Mouse (Mus musculus): ENCODE measurements around the gene Ankef1.
A peak's percentile ranks its signal among the peaks of the same experiment; 100 is the strongest.

Ankef1 gene

GRCm38 (mm10) chr2:136501651-136502050 lies at the start of gene Ankef1:
Gene Ankef1 (plus strand): TSS chr2:136501910.
- no peak for DNase-seq (ENCODE audit: low spot score in 2 of 2)

DNA sequence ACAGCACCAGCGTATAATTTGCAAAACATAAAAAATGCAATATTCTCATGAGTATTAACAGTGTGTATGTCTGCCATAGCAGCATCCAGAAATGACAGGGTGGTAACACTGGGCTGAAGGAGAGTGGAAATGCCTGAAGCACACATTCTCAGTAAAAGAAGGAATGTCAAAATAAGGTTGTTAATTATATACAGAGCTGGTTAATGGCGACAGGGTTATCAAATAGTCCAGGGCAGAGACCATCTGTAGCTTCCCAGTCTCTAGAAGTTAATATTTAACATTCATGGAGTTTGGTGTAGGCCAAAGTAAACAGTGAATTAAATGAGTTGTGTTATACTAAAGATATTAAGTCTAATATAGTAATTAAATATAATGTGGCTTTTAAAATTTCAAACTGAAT lies 45.2 kb upstream of the Ankef1 start:
- DNase-seq (ENCODE audit: low spot score in 2 of 2): no peak

DNA sequence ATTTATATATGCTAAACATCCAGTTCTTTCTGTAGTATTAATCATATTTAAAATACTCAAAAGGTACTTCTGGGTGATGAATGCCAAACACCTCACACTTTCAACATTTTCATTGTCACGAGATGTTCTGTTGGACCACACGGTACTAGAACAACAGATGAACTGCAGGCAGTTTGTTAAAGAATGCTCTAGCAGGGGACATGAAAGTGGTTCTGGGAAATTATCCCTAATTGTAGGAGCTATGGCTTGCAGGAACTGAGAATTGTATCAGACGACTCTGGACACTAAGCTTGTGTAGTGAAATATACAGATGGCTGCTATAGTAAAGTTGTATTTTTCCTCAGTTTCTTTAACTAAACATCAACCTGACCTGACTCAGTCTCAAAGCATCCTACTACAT lies 44.8 kb upstream of the Ankef1 start:
- DNase-seq (ENCODE audit: low spot score in 2 of 2): no peak

GRCm38 (mm10) chr2:136477656-136478055 lies 24.1 kb upstream of the Ankef1 start:
- DNase-seq (ENCODE audit: low spot score in 2 of 2): no peak

GRCm38 (mm10) chr2:136482269-136482668 lies 19.4 kb upstream of the Ankef1 start:
- no peak for DNase-seq (ENCODE audit: low spot score in 2 of 2)

- no peak for DNase-seq (ENCODE audit: low spot score in 2 of 2)
These were observed 18.7 kb upstream of the Ankef1 start for GRCm38 (mm10) chr2:136483058-136483457.

GRCm38 (mm10) chr2:136484955-136485354 lies 16.8 kb upstream of the Ankef1 start:
- DNase-seq (ENCODE audit: low spot score in 2 of 2): no peak

DNA sequence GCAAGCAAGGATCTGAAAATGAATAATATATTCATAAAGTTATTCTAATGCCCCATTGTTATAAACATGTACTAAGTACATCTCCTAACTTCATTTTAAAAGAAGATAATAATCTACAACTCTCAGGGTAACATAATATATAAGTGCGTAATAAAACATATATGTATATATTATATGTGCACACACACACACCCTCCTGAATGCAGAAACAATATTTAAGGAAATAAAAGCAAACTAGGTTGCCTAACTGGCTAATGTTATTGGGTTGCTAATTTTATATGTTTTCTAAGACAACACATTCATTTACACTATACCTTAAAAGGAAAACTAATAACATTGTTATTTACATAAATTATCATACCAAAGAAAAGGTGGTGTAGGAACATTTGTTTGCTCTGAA lies 16.3 kb upstream of the Ankef1 start:
- no peak for DNase-seq (ENCODE audit: low spot score in 2 of 2)

GRCm38 (mm10) chr2:136485815-136486619 lies 15.7 kb upstream of the Ankef1 start:
- DNase-seq (ENCODE audit: low spot score in 2 of 2): peak in 1 of 2 experiments; percentile 27

DNA sequence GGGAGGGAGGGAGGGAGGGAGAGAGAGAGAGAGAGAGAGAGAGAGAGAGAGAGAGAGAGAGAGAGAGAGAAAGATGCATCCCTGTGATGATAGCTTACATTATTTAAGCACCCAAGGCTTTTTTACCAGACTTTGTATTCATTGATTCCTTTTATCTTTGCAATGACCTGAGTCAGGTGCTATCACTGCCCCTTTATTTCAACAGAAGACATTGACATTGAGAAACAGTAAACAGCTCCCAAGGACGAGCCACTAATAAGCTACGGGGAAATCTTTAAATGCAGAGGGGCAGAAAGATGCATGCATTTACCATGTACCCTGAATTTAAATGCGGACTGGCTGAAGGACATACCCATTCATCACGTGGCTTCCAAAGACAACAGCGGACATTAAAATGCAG lies 14.7 kb upstream of the Ankef1 start:
- DNase-seq (ENCODE audit: low spot score in 2 of 2): no peak

- no peak for DNase-seq (ENCODE audit: low spot score in 2 of 2)
These were observed 9.4 kb downstream of the Ankef1 start for GRCm38 (mm10) chr2:136511073-136511472.

GRCm38 (mm10) chr2:136511756-136512155 lies 10.0 kb downstream of the Ankef1 start:
- no peak for DNase-seq (ENCODE audit: low spot score in 2 of 2)

DNA sequence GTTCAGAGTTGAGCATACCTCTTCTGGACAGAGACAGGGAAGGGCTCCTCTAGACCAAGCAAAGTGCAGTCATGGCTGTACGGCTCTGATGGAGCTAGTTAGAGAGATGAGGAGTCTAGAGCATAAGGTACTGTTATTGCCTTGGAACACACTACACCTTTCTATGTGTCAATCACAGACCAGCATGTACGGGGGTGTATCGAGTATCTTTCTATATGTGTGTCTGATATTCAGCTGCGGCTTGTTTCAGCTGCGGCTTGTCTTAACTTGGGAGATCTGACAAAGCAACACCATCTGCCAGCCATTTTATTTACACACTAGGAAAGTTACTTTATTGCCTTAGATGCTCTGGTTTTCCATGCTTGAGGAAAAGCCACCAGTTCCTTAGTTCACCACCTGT lies 11.1 kb downstream of the Ankef1 start:
- no peak for DNase-seq (ENCODE audit: low spot score in 2 of 2)

GRCm38 (mm10) chr2:136513806-136514205 lies 12.1 kb downstream of the Ankef1 start:
- DNase-seq (ENCODE audit: low spot score in 2 of 2): no peak

DNA sequence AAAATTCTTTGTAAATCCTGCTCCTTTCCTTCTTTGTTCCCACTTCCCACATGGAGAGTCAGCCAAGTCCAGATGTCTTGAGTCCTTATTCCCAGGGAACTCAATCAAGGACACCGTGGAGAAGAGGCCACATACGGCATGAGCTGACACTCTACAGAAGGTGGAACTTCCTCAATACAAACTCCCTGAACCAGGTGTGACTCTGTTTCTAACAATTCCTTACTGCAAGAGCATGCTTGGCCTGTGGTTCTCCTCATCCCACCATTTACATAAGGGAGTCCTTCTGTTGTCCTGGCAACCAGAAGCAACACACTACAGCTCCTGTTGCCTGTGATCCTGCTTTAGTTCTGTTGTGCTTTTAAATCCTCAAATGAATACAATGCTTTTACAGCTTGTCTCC lies 13.8 kb downstream of the Ankef1 start:
- no peak for DNase-seq (ENCODE audit: low spot score in 2 of 2)

- DNase-seq (ENCODE audit: low spot score in 2 of 2): no peak
These were observed 27.2 kb downstream of the Ankef1 start for GRCm38 (mm10) chr2:136528937-136529336.

- DNase-seq (ENCODE audit: low spot score in 2 of 2): peak; percentile 80 to 83
These were observed 30.3 kb downstream of the Ankef1 start for GRCm38 (mm10) chr2:136532033-136532432.

GRCm38 (mm10) chr2:136558020-136558419 lies 56.3 kb downstream of the Ankef1 start:
- no peak for DNase-seq (ENCODE audit: low spot score in 2 of 2)

DNA sequence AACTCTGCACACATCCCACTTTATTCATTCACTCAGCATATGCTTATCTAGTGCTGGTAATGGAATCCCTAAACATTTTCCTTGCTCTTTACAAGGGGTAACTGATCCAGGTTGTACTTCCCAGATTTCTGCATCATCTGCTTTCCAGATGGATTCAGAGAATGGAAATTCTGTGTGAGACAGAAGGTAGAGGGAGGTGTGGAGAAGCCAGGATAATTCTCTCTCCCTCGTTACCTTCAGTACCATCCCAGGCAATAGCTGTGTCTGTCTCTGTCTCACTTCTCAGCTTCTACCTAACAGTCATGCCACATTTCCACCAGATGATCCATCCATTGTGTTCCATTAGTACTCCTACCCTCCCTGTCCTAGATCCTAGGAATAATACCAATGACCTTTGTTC lies 60.6 kb downstream of the Ankef1 start:
- no peak for DNase-seq (ENCODE audit: low spot score in 2 of 2)

DNA sequence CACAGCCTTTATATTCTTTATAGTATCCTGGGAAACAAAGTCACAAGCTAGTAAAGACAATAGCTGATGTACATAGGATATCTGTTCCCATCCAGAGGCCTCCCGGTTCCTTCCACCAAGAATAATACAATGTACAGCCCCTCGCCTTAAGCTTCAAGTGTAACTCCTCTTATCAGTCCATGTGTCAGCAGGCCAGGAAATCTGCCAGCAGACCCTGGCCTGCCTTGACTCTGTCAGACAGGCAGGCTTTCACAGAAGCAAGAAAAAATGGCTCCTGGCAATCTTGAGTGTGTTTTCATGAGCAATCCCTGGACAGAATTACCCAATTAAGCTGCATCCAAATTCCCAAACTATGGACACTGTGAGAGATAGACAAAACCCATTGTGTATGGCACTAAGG lies 69.1 kb downstream of the Ankef1 start:
- DNase-seq (ENCODE audit: low spot score in 2 of 2): no peak

DNA sequence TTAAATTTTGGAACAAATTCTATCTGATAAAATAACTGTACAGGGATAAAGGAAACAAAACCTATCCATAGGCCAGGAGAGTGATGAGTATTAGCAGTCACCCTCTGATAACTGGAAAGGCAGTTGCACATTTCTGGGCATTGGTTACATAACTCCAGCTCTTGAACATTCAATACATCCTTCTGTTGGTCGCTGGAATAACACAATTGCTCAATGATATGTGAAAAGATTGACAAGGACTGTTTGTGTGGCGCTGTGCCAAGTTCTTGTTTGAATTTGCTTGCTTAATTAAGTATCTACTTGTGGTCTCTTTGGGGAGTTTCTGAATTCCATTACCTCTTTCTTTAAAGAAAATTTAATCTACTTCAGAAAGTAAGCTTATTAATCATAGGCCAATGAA lies 81.1 kb downstream of the Ankef1 start:
- no peak for DNase-seq (ENCODE audit: low spot score in 2 of 2)

DNA sequence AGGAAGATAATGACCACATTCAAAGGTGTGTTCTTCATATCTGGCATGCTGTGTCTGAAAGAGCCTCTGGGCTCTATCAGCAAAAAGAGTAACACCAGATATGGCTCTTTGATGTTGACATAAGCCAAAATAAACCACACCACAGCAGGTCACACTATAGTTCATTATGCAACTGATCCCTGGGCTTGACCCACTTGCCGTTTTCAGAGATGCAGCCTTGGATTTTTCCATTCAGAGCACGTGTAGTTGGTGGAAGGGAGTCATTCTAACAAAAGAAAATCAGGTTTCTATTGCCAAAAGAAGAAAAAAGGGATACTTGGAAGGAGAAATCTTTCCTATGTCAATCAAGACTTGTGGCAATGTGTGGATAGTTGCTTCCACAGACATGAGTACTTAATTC lies 87.1 kb downstream of the Ankef1 start:
- no peak for DNase-seq (ENCODE audit: low spot score in 2 of 2)

- peak in 1 of 2 experiments; percentile 49 for DNase-seq (ENCODE audit: low spot score in 2 of 2)
These were observed 94.7 kb downstream of the Ankef1 start for GRCm38 (mm10) chr2:136596451-136596850.

DNA sequence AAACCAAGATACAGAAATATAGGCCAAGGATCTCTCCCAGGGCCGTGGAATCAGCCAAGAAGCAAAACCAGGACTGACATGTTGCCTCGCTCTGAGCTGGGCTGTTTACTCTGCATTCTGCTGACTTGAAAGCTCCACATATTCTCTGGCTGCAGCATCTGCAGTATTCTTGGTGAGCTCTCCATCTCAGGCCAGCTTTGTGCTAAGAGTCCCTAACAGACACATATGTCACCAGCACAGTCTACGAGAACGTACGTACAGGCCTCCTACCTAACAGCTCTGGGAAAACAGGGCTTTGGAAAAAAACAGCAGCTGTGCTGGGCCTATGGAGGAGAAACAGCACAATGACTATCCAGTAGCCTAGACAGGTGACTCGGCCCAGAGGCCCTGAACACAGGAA lies 97.0 kb downstream of the Ankef1 start:
- no peak for DNase-seq (ENCODE audit: low spot score in 2 of 2)
